Mouse (Mus musculus): ENCODE results near the gene Rhof.

DNA sequence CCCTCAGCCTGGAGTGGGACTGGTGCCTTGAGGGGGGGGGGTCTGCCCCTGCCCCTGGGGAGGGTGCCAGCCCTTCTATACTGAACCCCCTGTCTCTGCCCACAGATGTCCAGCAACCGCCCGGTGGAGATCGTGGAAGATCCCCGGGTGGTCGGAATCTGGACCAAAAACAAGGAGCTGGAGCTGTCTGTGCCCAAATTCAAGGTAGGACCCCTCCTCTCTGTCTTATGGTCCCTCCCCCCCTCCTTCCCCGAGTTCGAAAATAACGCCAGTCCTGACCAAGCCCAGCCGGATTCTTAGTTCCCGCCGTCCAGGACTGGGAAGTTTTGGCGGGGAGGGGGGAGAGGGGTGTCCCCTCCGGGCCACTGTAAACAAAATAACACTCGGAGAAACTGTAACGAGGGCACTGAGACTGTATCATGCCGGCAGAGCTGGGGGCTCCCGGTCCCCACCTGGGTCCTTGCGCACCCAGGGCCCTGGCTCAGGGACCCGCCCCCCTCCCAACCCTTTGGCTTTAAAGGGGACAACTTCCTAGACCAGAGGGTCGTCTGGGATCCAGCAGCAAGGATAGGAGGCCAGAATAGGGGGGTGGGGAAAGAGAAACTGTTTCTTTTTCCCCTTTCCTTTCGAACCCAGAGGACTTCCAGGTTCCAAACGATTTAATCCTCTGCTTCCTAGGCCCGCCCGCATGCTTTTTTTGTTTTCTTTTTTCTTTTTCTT is 10.9 kb upstream of the Rhof start:
- TF ChIP-seq CTCF (IDR thresholded peaks at IDR 0.05; ENCODE audit: low read depth) (no peak), EP300 (IDR thresholded peaks at IDR 0.05; ENCODE audit: low read depth) (no peak)
